Mouse (Mus musculus): ENCODE data around the gene Napsa.

GRCm38 (mm10) chr7:44595131-44595561 is 23.0 kb downstream of the Napsa start:
- TF ChIP-seq CTCF (IDR thresholded peaks at IDR 0.05; ENCODE audit: control insufficient read depth, insufficient read depth, insufficient read length) (no peak), MYOD1 (IDR thresholded peaks at IDR 0.05; ENCODE audit: control insufficient read depth, insufficient read length, low read depth) (no peak), MAX (IDR thresholded peaks at IDR 0.05) (no peak)
